Mouse (Mus musculus) hindbrain, embryonic 12.5 days (tissue): ENCODE results near the gene Camkv. TPM values are rescaled to one million over a fixed set of nuclear protein-coding genes. Genes with fewer than 3 reads are reported as not detected.

Experiments used
- ATAC-seq: fragments of 200-750 bp; cut with Nextera tagmentation; 2 replicates; pipeline ENCODE4 v1.8.0; 2017; ENCODE audit warnings: moderate TSS enrichment; ENCODE audit not compliant: low FRiP score
- H3K27ac ChIP-seq: fragments of 300-500 bp; sonication (generic); 2 replicates; pipeline ENCODE4 v1.5.1; 2016; ENCODE audit warnings: mild to moderate bottlenecking
- H3K27me3 ChIP-seq: fragments of 300-500 bp; sonication (generic); 2 replicates; pipeline ENCODE4 v1.6.1; 2016; ENCODE audit warnings: mild to moderate bottlenecking
- H3K36me3 ChIP-seq: fragments of 300-500 bp; sonication (generic); 2 replicates; pipeline ENCODE4 v1.6.1; 2016; ENCODE audit warnings: mild to moderate bottlenecking
- H3K4me1 ChIP-seq: fragments of 300-500 bp; sonication (generic); 2 replicates; pipeline ENCODE4 v1.6.1; 2016
- H3K4me2 ChIP-seq: fragments of 300-500 bp; sonication (generic); replicated peaks from 2 replicates; pipeline ENCODE4 v1.6.1; 2016; ENCODE audit warnings: mild to moderate bottlenecking
- H3K4me3 ChIP-seq: fragments of 300-500 bp; sonication (generic); 2 replicates; pipeline ENCODE4 v1.5.1; 2016; ENCODE audit warnings: mild to moderate bottlenecking
- H3K9ac ChIP-seq: fragments of 300-500 bp; sonication (generic); 2 replicates; pipeline ENCODE4 v1.6.1; 2016; ENCODE audit warnings: mild to moderate bottlenecking, moderate library complexity
- H3K9me3 ChIP-seq: fragments of 300-500 bp; sonication (generic); replicated peaks from 2 replicates; pipeline ENCODE4 v1.6.1; 2016; ENCODE audit warnings: mild to moderate bottlenecking
- WGBS: fragments of 180-500 bp; shearing (Covaris S2); methylation state at CpG from one replicate; pipeline ENCODE4 v1.1.7; 2016; 5-methylcytosine and 5-hydroxymethylcytosine counted together
- polyA plus RNA-seq: library from polyadenylated mRNA; unstranded; fragments of >200 nt; fragmentation: Nextera tagmentation; extraction: Ambion mirVana; gene quantifications from 2 replicates; pipeline ENCODE4 v1.2.1, GENCODE M21; 2016

Camkv gene
- 7.3 and 7.9 TPM in 2 replicates for polyA plus RNA-seq

DNA sequence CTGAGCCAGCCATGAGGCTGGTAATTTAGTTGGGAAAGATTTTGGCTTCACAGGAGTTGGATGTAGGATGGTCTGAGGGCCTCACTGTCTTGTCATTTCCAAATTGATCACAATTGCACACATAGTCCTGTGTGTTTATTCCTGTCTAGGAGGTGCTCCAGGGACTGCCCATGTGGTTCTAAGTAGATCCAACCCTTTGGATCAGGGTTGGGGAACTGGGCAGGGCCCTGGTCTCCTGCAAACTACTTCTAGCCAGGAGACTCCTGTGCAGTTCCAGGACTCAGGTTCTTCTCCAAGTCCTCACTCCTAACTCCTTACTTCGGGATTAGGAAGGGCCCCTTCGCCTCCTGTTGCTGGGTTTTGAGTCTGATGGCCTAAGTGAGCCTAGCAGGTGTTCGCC, at the start of gene Camkv:
Gene Camkv, plus strand, starts transcription at position 301 of the 400 bp plus-strand sequence.
- H3K4me3 ChIP-seq, result peak within 1 kb of the TSS; percentile 44
- H3K9ac ChIP-seq, result peak within 1 kb of the TSS; percentile 70
- H3K36me3 ChIP-seq, result no peaks in the 10 kb centered on the region
- ATAC-seq, result no peak
- H3K27me3 ChIP-seq, result peaks cover 32% of the 10 kb centered on the region
- no peaks in the 10 kb centered on the region for H3K9me3 ChIP-seq
- peak within 1 kb of the TSS; percentile 97 for H3K4me2 ChIP-seq
- H3K4me1 ChIP-seq, result peaks cover 27% of the 10 kb centered on the region
- 11% methylated on average over 3 of the region's 3 CpGs for WGBS
- no peak within 1 kb of the TSS; the same call in 1 of the 2 replicates for H3K27ac ChIP-seq

DNA sequence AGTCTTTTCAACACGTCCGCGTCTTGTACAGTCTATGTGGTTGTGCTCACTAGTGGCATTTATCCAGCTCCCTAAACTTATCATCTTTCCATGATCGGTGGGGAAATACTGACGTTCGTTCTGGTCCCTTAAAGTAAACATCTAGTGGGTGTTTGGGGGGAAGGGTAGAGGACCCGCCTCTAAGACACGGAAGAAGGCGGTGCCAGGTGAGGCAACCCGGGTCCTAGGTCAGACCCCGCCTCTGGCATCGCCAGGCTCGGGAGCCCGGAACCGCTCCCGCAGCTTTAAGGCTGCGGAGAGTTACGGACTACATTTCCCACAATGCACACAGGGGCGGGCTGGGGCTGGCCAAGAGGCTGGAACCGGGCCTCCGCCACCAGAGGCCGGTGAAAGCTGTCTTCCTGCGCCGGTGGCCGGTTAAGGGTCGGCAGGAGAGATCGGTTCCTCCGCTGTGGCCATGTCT, 47.6 kb upstream of the Camkv start, which contains the start of gene Mon1a:
Gene Mon1a, plus strand, starts transcription at position 348 of the 463 bp plus-strand sequence.
- Histone ChIP-seq H3K9me3 (no peaks in the 10 kb centered on the region), H3K36me3 (no peaks in the 10 kb centered on the region), H3K9ac (peak within 1 kb of the TSS; percentile 76), H3K27ac (peak within 1 kb of the TSS; percentile 70), H3K4me3 (peak within 1 kb of the TSS; percentile 80), H3K4me2 (peak within 1 kb of the TSS; percentile 83), H3K27me3 (peaks cover 16% of the 10 kb centered on the region), H3K4me1 (peaks cover 9% of the 10 kb centered on the region)
- under 1% methylated on average over 28 of the region's 28 CpGs for WGBS
- ATAC-seq, result peak; percentile 96

DNA sequence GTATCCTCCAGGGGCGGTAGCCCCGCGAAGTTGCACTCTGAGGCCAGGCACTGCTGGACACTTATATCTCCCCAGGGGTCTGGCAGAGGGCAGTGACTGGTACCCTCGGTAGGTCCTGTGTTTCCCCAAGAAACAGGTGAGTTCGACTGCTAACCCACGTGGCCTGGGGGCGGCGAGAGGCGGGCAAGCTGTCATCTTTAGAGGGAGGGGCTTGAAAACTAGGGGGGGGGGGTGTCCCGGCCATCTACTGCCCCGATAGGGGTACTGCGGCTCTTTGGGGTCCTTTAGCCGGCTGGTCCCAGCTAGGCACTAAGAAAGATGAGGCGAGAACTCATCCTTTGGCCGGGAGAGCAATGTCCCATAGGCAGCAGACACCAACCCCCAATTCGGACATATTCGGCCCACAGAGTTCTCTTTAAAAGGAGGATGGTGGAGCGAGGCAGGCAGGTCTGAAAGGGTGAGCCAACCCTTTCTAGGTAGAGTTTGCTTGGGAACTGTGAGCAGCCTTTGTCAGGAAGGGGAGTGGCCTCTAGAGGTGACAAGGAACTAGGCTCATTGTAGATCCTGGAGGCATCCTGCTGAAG, 47.1 kb upstream of the Camkv start:
- H3K9ac ChIP-seq, result peak overlapping the region; percentile 76
- H3K4me3 ChIP-seq, result peak overlapping the region; percentile 80
- H3K4me2 ChIP-seq, result peak overlapping the region; percentile 83
- H3K27me3 ChIP-seq, result peaks cover 16% of the 10 kb centered on the region
- H3K4me1 ChIP-seq, result peaks cover 9% of the 10 kb centered on the region
- no peaks in the 10 kb centered on the region for H3K9me3 ChIP-seq
- 0% methylated on average over 18 of the region's 18 CpGs for WGBS
- H3K36me3 ChIP-seq, result no peaks in the 10 kb centered on the region
- peak; percentile 79 for ATAC-seq
- peak overlapping the region; percentile 70 for H3K27ac ChIP-seq

DNA sequence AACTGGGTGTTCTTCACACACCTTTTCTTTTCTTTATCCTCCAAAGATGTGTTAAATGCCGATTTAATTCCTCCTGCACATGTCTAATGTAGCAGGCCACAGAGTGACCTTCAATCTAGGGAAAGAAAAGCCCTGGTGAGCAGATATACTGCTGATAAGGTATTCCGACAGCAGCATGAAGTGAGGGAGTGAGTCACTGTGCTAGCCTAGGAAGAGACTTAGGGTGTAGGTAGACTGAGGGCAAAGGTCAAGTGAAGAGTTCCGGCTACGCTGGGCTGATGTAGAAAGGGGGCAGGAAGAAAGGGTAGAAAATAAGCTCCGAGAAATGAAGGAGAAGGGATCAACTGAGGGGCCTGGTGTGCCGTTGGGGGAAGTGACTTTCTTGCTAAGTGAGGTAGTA, 45.2 kb upstream of the Camkv start:
- ATAC-seq, result no peak
- H3K4me1 ChIP-seq, result peaks cover 9% of the 10 kb centered on the region
- H3K27me3 ChIP-seq, result peaks cover 13% of the 10 kb centered on the region
- no peak overlapping the region for H3K27ac ChIP-seq
- no peak overlapping the region for H3K4me2 ChIP-seq
- H3K4me3 ChIP-seq, result no peak overlapping the region
- WGBS, result 91% methylated on average over 6 of the region's 6 CpGs
- no peaks in the 10 kb centered on the region for H3K36me3 ChIP-seq
- no peak overlapping the region for H3K9ac ChIP-seq
- H3K9me3 ChIP-seq, result no peaks in the 10 kb centered on the region

DNA sequence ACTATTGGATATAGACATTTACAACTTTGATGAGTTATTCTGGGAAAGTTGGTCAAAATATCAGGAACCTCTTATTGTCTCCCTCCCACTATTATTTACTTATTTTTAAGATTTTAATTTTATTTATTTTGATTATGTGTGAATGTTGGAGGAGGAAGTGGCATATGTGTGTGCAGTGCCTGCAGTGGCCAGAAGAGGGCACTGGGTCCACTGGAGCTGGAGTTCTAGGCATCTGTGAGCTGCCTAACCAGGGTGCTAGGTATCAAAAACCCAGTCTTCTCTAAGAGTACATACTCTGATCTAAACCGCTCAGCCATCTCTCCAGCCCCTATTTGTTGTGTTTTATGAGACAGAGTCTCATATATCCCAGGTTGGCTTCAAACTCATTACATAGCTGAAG, 44.5 kb upstream of the Camkv start:
- H3K27me3 ChIP-seq, result peaks cover 11% of the 10 kb centered on the region
- no peak overlapping the region for H3K27ac ChIP-seq
- no peak overlapping the region for H3K9ac ChIP-seq
- H3K4me3 ChIP-seq, result no peak overlapping the region
- no peaks in the 10 kb centered on the region for H3K9me3 ChIP-seq
- 100% methylated on average over 1 of the region's 1 CpGs for WGBS
- H3K4me1 ChIP-seq, result peaks cover 9% of the 10 kb centered on the region
- H3K4me2 ChIP-seq, result no peak overlapping the region
- no peaks in the 10 kb centered on the region for H3K36me3 ChIP-seq
- no peak for ATAC-seq

DNA sequence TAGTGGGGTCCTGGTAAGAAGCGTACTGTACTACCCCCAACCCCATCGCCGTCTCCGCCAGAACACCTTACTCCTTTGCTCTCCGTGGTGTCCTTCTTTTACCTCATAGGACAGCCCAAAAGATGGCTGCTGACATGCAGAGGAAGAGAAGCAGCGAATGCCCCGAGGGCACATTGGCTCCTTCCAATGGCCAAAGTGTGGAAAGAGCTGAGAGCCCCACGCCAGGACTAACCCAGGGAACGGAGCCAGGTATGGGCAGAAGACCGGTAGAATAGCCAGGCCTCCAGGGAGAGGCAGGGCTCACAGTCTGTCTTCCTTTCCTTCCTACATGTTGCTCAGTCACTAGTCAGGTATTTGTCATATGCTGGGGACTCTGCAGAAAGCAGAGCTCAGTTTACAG, 36.9 kb upstream of the Camkv start:
- Histone ChIP-seq H3K9me3 (no peaks in the 10 kb centered on the region), H3K4me1 (peaks cover 13% of the 10 kb centered on the region), H3K36me3 (peaks cover 21% of the 10 kb centered on the region; the same call in 1 of the 2 replicates), H3K27me3 (peaks cover 34% of the 10 kb centered on the region), H3K4me3 (no peak overlapping the region), H3K9ac (no peak overlapping the region), H3K4me2 (no peak overlapping the region), H3K27ac (no peak overlapping the region)
- no peak for ATAC-seq
- WGBS, result 89% methylated on average over 10 of the region's 10 CpGs

DNA sequence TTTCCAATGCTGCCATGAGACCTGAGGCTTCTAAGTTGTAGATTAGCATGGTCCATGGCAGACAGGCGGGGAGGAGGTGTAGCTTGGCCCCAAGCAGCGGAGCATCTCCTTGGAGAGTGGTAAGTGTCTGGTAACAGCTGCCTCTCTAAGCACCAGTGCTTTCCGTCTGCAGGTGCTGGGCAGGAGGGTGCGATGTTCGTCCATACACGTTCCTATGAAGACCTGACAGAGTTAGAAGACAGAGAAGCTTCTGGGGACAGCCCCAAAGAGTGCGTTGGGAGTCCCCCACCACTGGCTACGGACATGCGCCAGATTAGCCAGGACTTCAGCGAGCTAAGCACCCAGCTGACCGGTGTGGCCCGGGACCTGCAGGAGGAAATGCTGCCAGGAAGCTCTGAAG, 35.6 kb upstream of the Camkv start:
- no peak overlapping the region for H3K4me3 ChIP-seq
- peaks cover 24% of the 10 kb centered on the region; the same call in 1 of the 2 replicates for H3K36me3 ChIP-seq
- H3K9me3 ChIP-seq, result no peaks in the 10 kb centered on the region
- 68% methylated on average over 12 of the region's 12 CpGs for WGBS
- no peak overlapping the region for H3K9ac ChIP-seq
- H3K4me2 ChIP-seq, result no peak overlapping the region
- ATAC-seq, result no peak
- H3K27ac ChIP-seq, result no peak overlapping the region
- H3K27me3 ChIP-seq, result peaks cover 35% of the 10 kb centered on the region
- peaks cover 13% of the 10 kb centered on the region for H3K4me1 ChIP-seq

DNA sequence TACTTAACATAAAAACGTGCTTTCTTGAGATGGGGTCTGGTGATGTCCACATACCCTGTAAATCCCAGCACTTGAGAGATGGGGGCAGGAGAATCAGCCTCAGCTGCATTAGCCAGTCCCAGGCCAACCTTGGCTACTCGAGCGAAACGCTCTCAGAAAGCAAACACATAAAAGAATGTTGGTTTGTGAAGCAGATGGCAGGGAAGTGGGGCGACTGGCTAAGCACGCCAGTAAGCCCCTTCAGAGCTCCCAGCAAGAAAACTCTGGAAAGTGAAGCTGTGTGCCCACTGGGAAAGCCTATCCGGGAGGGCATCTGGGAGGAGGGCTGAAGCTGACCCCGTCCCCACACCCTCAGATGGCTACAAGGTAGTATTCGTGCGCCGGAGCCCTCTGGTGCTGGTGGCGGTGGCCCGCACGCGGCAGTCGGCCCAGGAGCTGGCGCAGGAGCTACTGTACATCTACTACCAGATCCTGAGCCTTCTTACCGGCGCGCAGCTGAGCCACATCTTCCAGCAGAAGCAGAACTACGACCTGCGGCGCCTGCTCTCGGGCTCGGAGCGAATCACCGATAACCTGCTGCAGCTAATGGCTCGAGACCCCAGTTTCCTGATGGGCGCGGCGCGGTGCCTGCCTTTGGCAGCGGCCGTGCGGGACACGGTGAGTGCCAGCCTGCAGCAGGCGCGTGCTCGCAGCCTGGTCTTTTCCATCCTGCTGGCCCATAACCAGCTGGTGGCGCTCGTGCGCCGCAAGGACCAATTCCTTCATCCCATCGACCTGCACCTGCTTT, 34.4 kb upstream of the Camkv start:
- Histone ChIP-seq H3K4me1 (peaks cover 13% of the 10 kb centered on the region), H3K4me3 (peak overlapping the region; percentile 29), H3K9me3 (no peaks in the 10 kb centered on the region), H3K4me2 (peak overlapping the region; percentile 60), H3K27me3 (peaks cover 40% of the 10 kb centered on the region), H3K27ac (no peak overlapping the region), H3K9ac (peak overlapping the region; percentile 49; the same call in 1 of the 2 replicates), H3K36me3 (peaks cover 24% of the 10 kb centered on the region; the same call in 1 of the 2 replicates)
- 4% methylated on average over 44 of the region's 44 CpGs for WGBS
- peak; percentile 48 for ATAC-seq

DNA sequence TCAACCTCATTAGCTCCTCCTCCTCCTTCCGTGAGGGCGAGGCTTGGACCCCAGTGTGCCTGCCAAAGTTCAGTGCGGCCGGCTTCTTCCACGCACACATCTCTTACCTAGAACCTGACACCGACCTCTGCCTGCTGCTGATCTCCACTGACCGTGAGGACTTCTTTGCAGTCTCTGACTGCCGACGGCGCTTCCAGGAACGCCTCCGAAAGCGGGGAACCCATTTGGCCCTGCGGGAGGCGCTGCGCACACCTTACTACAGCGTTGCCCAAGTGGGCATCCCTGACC, 33.9 kb upstream of the Camkv start:
- Histone ChIP-seq H3K9ac (0 out of 2 replicates have a peak overlapping the region, but pooled peaks have one; percentile 49), H3K4me2 (peak overlapping the region; percentile 60), H3K27me3 (peaks cover 44% of the 10 kb centered on the region), H3K4me1 (peaks cover 18% of the 10 kb centered on the region), H3K27ac (no peak overlapping the region), H3K9me3 (no peaks in the 10 kb centered on the region), H3K36me3 (peaks cover 24% of the 10 kb centered on the region; the same call in 1 of the 2 replicates), H3K4me3 (peak overlapping the region; percentile 29)
- 8% methylated on average over 17 of the region's 17 CpGs for WGBS
- ATAC-seq, result no peak

DNA sequence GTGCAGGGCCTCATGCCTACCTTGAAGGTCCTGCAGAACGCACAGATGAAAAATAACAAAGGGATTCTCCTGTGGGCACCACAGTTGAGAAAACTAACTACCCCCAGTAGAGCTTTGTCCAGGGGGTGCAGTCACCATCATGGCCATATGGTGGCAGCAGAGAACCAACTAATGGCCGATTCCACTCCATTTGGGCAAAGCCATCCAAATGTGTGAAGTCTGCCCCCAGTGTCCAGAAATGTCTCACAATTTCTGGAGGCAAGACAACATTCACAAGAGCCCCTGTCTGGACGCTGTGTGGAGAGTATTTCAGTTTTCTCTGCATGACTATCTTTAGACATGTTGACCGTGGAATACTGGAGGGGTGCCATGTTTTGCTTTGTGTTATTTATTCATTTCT, 30.7 kb upstream of the Camkv start:
- H3K4me1 ChIP-seq, result peaks cover 38% of the 10 kb centered on the region
- no peaks in the 10 kb centered on the region for H3K9me3 ChIP-seq
- peaks cover 56% of the 10 kb centered on the region for H3K27me3 ChIP-seq
- 0 out of 2 replicates have a peak, but pooled peaks have one; percentile 4 for ATAC-seq
- peaks cover 16% of the 10 kb centered on the region; the same call in 1 of the 2 replicates for H3K36me3 ChIP-seq
- no peak overlapping the region for H3K27ac ChIP-seq
- H3K4me3 ChIP-seq, result no peak overlapping the region
- WGBS, result 9% methylated on average over 4 of the region's 4 CpGs
- H3K4me2 ChIP-seq, result no peak overlapping the region
- H3K9ac ChIP-seq, result no peak overlapping the region

DNA sequence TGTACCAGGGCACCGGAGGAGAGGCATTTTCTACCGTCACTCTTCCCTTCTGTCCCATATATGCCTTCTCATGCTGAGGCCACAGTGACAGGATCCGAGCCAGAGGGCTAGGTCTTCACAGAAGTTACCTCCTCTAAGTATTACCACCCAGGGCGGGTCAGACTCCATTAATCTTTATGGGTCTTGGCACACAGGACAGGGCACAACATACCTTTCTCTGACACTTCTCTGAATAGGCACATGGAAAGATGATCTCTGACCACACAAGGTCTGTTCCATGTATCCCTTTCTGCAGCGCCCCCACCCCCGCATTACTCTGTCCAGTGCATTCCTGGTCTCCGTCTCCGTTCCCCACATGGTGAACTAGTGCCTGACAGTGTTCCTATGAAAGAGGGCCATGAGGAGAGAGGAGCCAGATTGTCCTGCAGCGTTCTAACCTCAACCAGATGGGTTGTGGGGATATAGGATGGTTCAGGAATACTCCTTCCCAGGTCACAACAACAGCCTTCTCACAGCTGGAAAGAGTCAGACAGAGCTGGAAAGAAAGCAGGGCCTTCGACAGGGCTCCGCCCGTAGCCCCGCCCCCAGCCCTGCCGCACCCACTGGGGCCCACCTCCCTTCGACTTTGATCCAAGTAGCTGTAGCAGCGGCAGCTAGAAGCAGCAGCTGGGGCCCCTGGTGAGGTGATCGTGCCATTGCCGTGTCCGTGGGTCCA, 29.1 kb upstream of the Camkv start, which contains the start of gene Mst1r:
Gene Mst1r, plus strand, starts transcription at position 622 of the 715 bp plus-strand sequence.
- Histone ChIP-seq H3K9ac (peak within 1 kb of the TSS; percentile 54), H3K4me1 (peaks cover 28% of the 10 kb centered on the region), H3K27ac (no peak within 1 kb of the TSS), H3K4me3 (peak within 1 kb of the TSS; percentile 27), H3K4me2 (peak within 1 kb of the TSS; percentile 57), H3K27me3 (peaks cover 39% of the 10 kb centered on the region), H3K36me3 (peaks cover 9% of the 10 kb centered on the region; the same call in 1 of the 2 replicates), H3K9me3 (no peaks in the 10 kb centered on the region)
- peak; percentile 43; the same call in 1 of the 2 replicates for ATAC-seq
- 19% methylated on average over 19 of the region's 19 CpGs for WGBS
